Mouse (Mus musculus) intestine, embryonic 14.5 days (tissue): ENCODE measurements at regions not wholly inside any gene's neighbourhood (a gene's known extent, or its start where the extent isn't known, plus 50 kb on each side); places are given as distances from the start of the nearest gene placed in this dataset.

Experiments used
- ATAC-seq: fragments of 200-750 bp; cut with Nextera tagmentation; replicated peaks from 2 replicates; pipeline ENCODE4 v1.8.0; 2017; ENCODE audit warnings: low read depth, moderate number of reproducible peaks, moderate TSS enrichment, moderate library complexity; ENCODE audit not compliant: low FRiP score, low TSS enrichment
- DNase-seq: peaks from one replicate; pipeline ENCODE4 v3.0.0-alpha.2; 2018; ENCODE audit warnings: low spot score
- H3K27ac ChIP-seq: fragments of 300-500 bp; sonication (generic); 2 replicates; pipeline ENCODE4 v1.5.1; 2014; ENCODE audit warnings: low read depth, mild to moderate bottlenecking, control low read depth
- H3K27me3 ChIP-seq: fragments of 300-500 bp; sonication (generic); replicated peaks from 2 replicates; pipeline ENCODE4 v1.6.1; 2014; ENCODE audit warnings: low read length, control low read depth; ENCODE audit not compliant: control insufficient read depth, insufficient read depth
- H3K36me3 ChIP-seq: fragments of 300-500 bp; sonication (generic); 2 replicates; pipeline ENCODE4 v1.6.1; 2014; ENCODE audit warnings: low read length, control low read depth; ENCODE audit not compliant: control insufficient read depth, insufficient read depth
- H3K4me1 ChIP-seq: fragments of 300-500 bp; sonication (generic); replicated peaks from 2 replicates; pipeline ENCODE4 v1.6.1; 2014; ENCODE audit warnings: low read length, control low read depth, mixed read lengths; ENCODE audit not compliant: control insufficient read depth, insufficient read depth
- H3K4me2 ChIP-seq: fragments of 300-500 bp; sonication (generic); 2 replicates; pipeline ENCODE4 v1.6.1; 2014; ENCODE audit warnings: low read length
- H3K4me3 ChIP-seq: fragments of 300-500 bp; sonication (generic); 2 replicates; pipeline ENCODE4 v1.5.1; 2014; ENCODE audit warnings: low read depth, low read length, control low read depth, mixed read lengths
- H3K9ac ChIP-seq: fragments of 300-500 bp; sonication (generic); 2 replicates; pipeline ENCODE4 v1.6.1; 2014; ENCODE audit warnings: mild to moderate bottlenecking, low read length
- H3K9me3 ChIP-seq: fragments of 300-500 bp; sonication (generic); 2 replicates; pipeline ENCODE4 v1.6.1; 2016; ENCODE audit warnings: low read length, control low read depth; ENCODE audit not compliant: control insufficient read depth
- WGBS: fragments of 180-500 bp; shearing (Covaris S2); extraction: QIAGEN DNeasy Blood & Tissue Kit; methylation state at CpG from one replicate; pipeline ENCODE4 v1.1.7; 2014; 5-methylcytosine and 5-hydroxymethylcytosine counted together

GRCm38 (mm10) chr14:120600414-120600935 is 122.2 kb downstream of the Rap2a start:
- H3K27me3 ChIP-seq: no peaks in the 10 kb centered on the region
- no peaks in the 10 kb centered on the region for H3K36me3 ChIP-seq
- H3K4me1 ChIP-seq: no peaks in the 10 kb centered on the region
- H3K27ac ChIP-seq: no peak overlapping the region
- DNase-seq: no peak
- ATAC-seq: no peak
- no peak overlapping the region for H3K4me2 ChIP-seq
- H3K9ac ChIP-seq: no peak overlapping the region
- H3K9me3 ChIP-seq: no peaks in the 10 kb centered on the region
- 89% methylated on average over 9 of the region's 9 CpGs for WGBS
- no peak overlapping the region for H3K4me3 ChIP-seq

- ATAC-seq (no peak), DNase-seq (no peak)
- no peaks in the 10 kb centered on the region for H3K27me3 ChIP-seq
- no peaks in the 10 kb centered on the region for H3K4me1 ChIP-seq
- H3K9ac ChIP-seq: no peak overlapping the region
- H3K4me2 ChIP-seq: no peak overlapping the region
- H3K4me3 ChIP-seq: no peak overlapping the region
- H3K27ac ChIP-seq: no peak overlapping the region
- H3K36me3 ChIP-seq: no peaks in the 10 kb centered on the region
- 90% methylated on average over 7 of the region's 7 CpGs for WGBS
- no peaks in the 10 kb centered on the region for H3K9me3 ChIP-seq
These were observed 123.3 kb downstream of the Rap2a start for GRCm38 (mm10) chr14:120601510-120601909.

GRCm38 (mm10) chr14:120603849-120604492 is 125.7 kb downstream of the Rap2a start:
- 0 out of 2 replicates have a peak overlapping the region, but pooled peaks have one; percentile 8 for H3K27ac ChIP-seq
- H3K4me1 ChIP-seq: no peaks in the 10 kb centered on the region
- peak; percentile 60 for ATAC-seq
- no peaks in the 10 kb centered on the region for H3K9me3 ChIP-seq
- no peak overlapping the region for H3K4me2 ChIP-seq
- no peak overlapping the region for H3K9ac ChIP-seq
- H3K27me3 ChIP-seq: no peaks in the 10 kb centered on the region
- H3K36me3 ChIP-seq: no peaks in the 10 kb centered on the region
- H3K4me3 ChIP-seq: no peak overlapping the region
- DNase-seq: peak; percentile 52
- WGBS: 58% methylated on average over 6 of the region's 6 CpGs

DNA sequence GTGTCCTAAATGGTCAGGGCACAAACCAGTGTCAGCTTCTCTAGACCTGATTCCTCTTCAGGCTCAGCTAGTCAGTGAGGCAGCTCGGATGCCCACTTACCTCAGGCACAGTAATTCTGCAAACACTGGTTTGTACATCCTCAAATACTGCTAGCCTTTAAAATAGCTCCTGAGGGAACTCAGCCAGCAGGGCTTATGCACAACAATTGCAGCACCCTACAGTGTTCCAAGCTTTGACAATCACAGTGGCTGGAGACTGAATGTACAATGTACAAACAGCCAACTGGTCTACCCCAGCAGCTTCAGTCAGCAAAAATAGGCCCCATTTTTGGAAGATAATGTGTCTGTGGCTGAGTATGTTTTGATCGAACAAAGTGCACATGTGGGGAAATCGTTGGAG is 129.6 kb downstream of the Rap2a start:
- 95% methylated on average over 3 of the region's 3 CpGs for WGBS
- Histone ChIP-seq H3K27ac (no peak overlapping the region), H3K36me3 (no peaks in the 10 kb centered on the region)

DNA sequence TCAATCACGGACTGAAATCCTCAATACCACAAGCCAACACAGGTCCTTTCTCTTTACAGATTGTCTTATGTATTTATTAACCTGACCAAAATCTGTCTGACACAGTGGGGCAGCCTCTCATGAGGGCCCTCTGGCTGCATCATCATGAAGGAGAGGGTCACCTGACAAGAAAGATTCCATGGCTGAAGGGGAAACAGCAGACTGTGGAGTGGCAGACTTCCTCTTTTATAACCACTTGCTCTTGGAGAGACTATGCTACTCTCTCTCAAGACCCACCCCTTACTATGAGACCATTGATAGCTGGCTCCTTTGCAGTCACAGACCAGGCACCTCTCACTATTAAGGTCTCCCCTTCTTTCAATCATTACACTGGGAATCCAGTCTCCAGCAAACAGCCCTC is 133.1 kb downstream of the Rap2a start:
- Histone ChIP-seq H3K9ac (no peak overlapping the region), H3K36me3 (no peaks in the 10 kb centered on the region), H3K4me3 (no peak overlapping the region), H3K4me2 (no peak overlapping the region), H3K9me3 (no peaks in the 10 kb centered on the region), H3K4me1 (no peaks in the 10 kb centered on the region), H3K27me3 (no peaks in the 10 kb centered on the region), H3K27ac (no peak overlapping the region)
- WGBS: 91% methylated on average over 1 of the region's 1 CpGs
- ATAC-seq (no peak), DNase-seq (no peak)

More for the DNA sequence above, 129.6 kb downstream of the Rap2a start:
- Histone ChIP-seq H3K9me3 (no peaks in the 10 kb centered on the region), H3K27me3 (no peaks in the 10 kb centered on the region), H3K9ac (no peak overlapping the region), H3K4me1 (no peaks in the 10 kb centered on the region), H3K4me2 (no peak overlapping the region), H3K4me3 (no peak overlapping the region)
- ATAC-seq (no peak), DNase-seq (no peak)

DNA sequence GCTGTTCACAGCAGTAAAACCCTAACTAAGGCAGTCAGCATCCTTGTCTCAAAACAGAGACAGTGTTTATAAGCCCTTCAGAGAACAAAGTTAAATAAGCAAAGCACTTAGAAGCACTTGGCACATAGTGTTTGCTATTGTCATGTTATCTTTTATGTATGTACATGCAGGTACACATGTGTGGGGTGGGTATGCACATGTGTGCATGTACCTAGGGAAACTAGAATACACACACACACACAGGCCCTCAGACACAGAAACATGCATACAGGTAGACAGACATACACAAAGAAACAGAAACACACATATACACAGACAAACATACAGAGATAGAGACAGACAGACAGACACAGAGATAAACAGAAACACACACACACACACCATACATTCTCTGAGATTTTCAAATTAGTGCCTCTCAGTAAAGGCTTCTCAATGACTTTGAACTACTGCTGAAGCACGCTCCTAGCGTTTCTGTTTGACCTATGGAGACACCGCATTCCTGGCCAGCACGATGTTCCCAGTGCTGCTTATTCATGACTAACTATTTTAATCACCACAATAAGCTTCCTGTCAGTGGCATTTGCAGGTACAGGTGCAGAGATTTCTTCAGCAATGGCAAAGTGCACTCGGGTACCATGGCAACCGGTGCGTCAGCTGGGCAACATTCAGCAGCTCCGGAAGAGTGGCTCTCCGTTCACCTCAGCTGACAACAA is 148.1 kb downstream of the Rap2a start:
- WGBS: 68% methylated on average over 9 of the region's 9 CpGs
- H3K4me2 ChIP-seq: no peak overlapping the region

GRCm38 (mm10) chr14:120626936-120627277 is 148.7 kb downstream of the Rap2a start:
- Histone ChIP-seq H3K9me3 (no peaks in the 10 kb centered on the region), H3K27me3 (no peaks in the 10 kb centered on the region), H3K27ac (no peak overlapping the region), H3K4me2 (no peak overlapping the region), H3K4me3 (no peak overlapping the region), H3K36me3 (no peaks in the 10 kb centered on the region), H3K9ac (no peak overlapping the region), H3K4me1 (no peaks in the 10 kb centered on the region)
- DNase-seq (no peak), ATAC-seq (no peak)
- WGBS: 79% methylated on average over 4 of the region's 4 CpGs

More for the DNA sequence above, 148.1 kb downstream of the Rap2a start:
- Histone ChIP-seq H3K4me1 (no peaks in the 10 kb centered on the region), H3K4me3 (no peak overlapping the region), H3K36me3 (no peaks in the 10 kb centered on the region), H3K27me3 (no peaks in the 10 kb centered on the region), H3K27ac (no peak overlapping the region), H3K9me3 (no peaks in the 10 kb centered on the region), H3K9ac (no peak overlapping the region)
- ATAC-seq: no peak
- peak; percentile 59 for DNase-seq

GRCm38 (mm10) chr14:120632771-120633170 is 154.5 kb downstream of the Rap2a start:
- H3K4me2 ChIP-seq: no peak overlapping the region
- H3K4me3 ChIP-seq: no peak overlapping the region
- no peaks in the 10 kb centered on the region for H3K27me3 ChIP-seq
- H3K9ac ChIP-seq: no peak overlapping the region
- H3K36me3 ChIP-seq: no peaks in the 10 kb centered on the region
- DNase-seq (no peak), ATAC-seq (no peak)
- WGBS: 93% methylated on average over 5 of the region's 5 CpGs
- H3K4me1 ChIP-seq: no peaks in the 10 kb centered on the region
- H3K9me3 ChIP-seq: no peaks in the 10 kb centered on the region
- no peak overlapping the region for H3K27ac ChIP-seq
